Mouse (Mus musculus) midbrain, postnatal 0 days (tissue): Measurements from ENCODE around the gene Saxo1. TPM values are rescaled to one million over a fixed set of nuclear protein-coding genes. Genes with fewer than 3 reads are reported as not detected.

Experiments used
- ATAC-seq: fragments of 200-750 bp; cut with Nextera tagmentation; 2 replicates; pipeline ENCODE4 v1.8.0; 2017; ENCODE audit warnings: moderate number of reproducible peaks, mild to moderate bottlenecking, moderate TSS enrichment, moderate library complexity; ENCODE audit not compliant: low FRiP score
- DNase-seq: peaks from one replicate; pipeline ENCODE4 v3.0.0-alpha.2; 2015; ENCODE audit warnings: low spot score
- H3K27ac ChIP-seq: fragments of 300-500 bp; sonication (generic); 2 replicates; pipeline ENCODE4 v1.5.1; 2014; ENCODE audit warnings: low read depth, mild to moderate bottlenecking, low read length, mixed read lengths
- H3K27me3 ChIP-seq: fragments of 300-500 bp; sonication (generic); 2 replicates; pipeline ENCODE4 v1.6.1; 2014; ENCODE audit warnings: low read length, control low read depth, mixed read lengths; ENCODE audit not compliant: insufficient read depth
- H3K36me3 ChIP-seq: fragments of 300-500 bp; sonication (generic); 2 replicates; pipeline ENCODE4 v1.6.1; 2014; ENCODE audit warnings: low read length, control low read depth, mixed read lengths; ENCODE audit not compliant: insufficient read depth
- H3K4me1 ChIP-seq: fragments of 300-500 bp; sonication (generic); 2 replicates; pipeline ENCODE4 v1.6.1; 2014; ENCODE audit warnings: mild to moderate bottlenecking, control low read depth, antibody characterized with exemption, low read length, mixed read lengths; ENCODE audit not compliant: insufficient read depth
- H3K4me2 ChIP-seq: fragments of 300-500 bp; sonication (generic); 2 replicates; pipeline ENCODE4 v1.6.1; 2014; ENCODE audit warnings: low read depth, mild to moderate bottlenecking, low read length, mixed read lengths; ENCODE audit not compliant: poor library complexity, severe bottlenecking
- H3K4me3 ChIP-seq: fragments of 300-500 bp; sonication (generic); 2 replicates; pipeline ENCODE4 v1.5.1; 2014; ENCODE audit warnings: low read depth, mild to moderate bottlenecking, low read length, moderate library complexity
- H3K9ac ChIP-seq: fragments of 300-500 bp; sonication (generic); replicated peaks from 2 replicates; pipeline ENCODE4 v1.6.1; 2014; ENCODE audit warnings: mild to moderate bottlenecking, low read length, moderate library complexity, mixed read lengths; ENCODE audit not compliant: poor library complexity, severe bottlenecking
- H3K9me3 ChIP-seq: fragments of 300-500 bp; sonication (generic); 2 replicates; pipeline ENCODE4 v1.6.1; 2016; ENCODE audit warnings: low read length, control low read depth
- CTCF ChIP-seq: IDR thresholded peaks from 2 replicates; pipeline ENCODE4 v1.5.1; 2016; ENCODE audit warnings: antibody characterized with exemption, mild to moderate bottlenecking
- WGBS: fragments of 180-500 bp; shearing (Covaris S2); extraction: QIAGEN DNeasy Blood & Tissue Kit; methylation state at CpG from one replicate; pipeline ENCODE4 v1.1.7; 2014; 5-methylcytosine and 5-hydroxymethylcytosine counted together
- polyA plus RNA-seq: library from polyadenylated mRNA; unstranded; fragments of >200 nt; fragmentation: Nextera tagmentation; extraction: Ambion mirVana; gene quantifications from 2 replicates; pipeline ENCODE4 v1.2.1, GENCODE M21; 2015
- total RNA-seq: library from RNA; depleted of rRNA; stranded (reverse); fragments of >200 nt; gene quantifications from 2 replicates; pipeline ENCODE4 v1.2.3, GENCODE M21; 2014

Saxo1 gene
- total and polyA plus RNA-seq, 2 experiments from 2014 or later = not detected

- Histone ChIP-seq H3K4me2 (no peak overlapping the region), H3K4me1 (no peaks in the 10 kb centered on the region), H3K27me3 (no peaks in the 10 kb centered on the region), H3K9ac (no peak overlapping the region), H3K4me3 (no peak overlapping the region), H3K27ac (no peak overlapping the region), H3K36me3 (no peaks in the 10 kb centered on the region), H3K9me3 (no peaks in the 10 kb centered on the region)
- DNase-seq (no peak), ATAC-seq (no peak)
- TF ChIP-seq CTCF = no peak
- 75% methylated on average over 5 of the region's 5 CpGs for WGBS
These were observed 130.8 kb downstream of the Saxo1 start for GRCm38 (mm10) chr4:86427312-86427711.

- H3K27me3 ChIP-seq = no peaks in the 10 kb centered on the region
- TF ChIP-seq CTCF = no peak
- H3K9me3 ChIP-seq = no peaks in the 10 kb centered on the region
- H3K36me3 ChIP-seq = no peaks in the 10 kb centered on the region
- no peak overlapping the region for H3K4me3 ChIP-seq
- no peaks in the 10 kb centered on the region for H3K4me1 ChIP-seq
- no peak overlapping the region for H3K4me2 ChIP-seq
- no peak overlapping the region for H3K27ac ChIP-seq
- H3K9ac ChIP-seq = no peak overlapping the region
- DNase-seq (no peak), ATAC-seq (no peak)
- WGBS = 71% methylated on average over 11 of the region's 11 CpGs
These were observed 131.6 kb downstream of the Saxo1 start for GRCm38 (mm10) chr4:86426549-86426948.

DNA sequence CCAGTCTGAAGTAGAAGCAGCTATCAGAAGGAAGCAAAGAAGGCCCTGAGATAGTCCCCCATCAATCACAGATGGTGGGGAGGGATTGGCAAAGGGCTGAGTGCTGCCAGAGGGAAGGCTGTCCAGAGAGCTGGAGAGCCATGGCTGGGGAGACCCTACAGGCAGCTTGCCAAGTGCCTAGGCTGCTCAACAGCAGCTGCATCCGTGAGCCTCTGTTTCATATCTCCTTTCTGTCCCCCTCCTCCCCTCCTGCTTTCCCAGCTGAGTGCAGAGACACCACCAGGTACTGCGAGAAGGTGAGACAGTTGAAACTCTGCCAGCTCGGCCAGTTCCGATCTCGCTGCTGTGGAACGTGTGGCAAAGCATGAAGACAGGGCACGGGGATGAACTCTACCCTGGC is 132.5 kb downstream of the Saxo1 start:
- H3K9ac ChIP-seq = no peak overlapping the region
- TF ChIP-seq CTCF = no peak
- no peaks in the 10 kb centered on the region for H3K9me3 ChIP-seq
- H3K4me3 ChIP-seq = no peak overlapping the region
- no peaks in the 10 kb centered on the region for H3K4me1 ChIP-seq
- no peaks in the 10 kb centered on the region for H3K36me3 ChIP-seq
- no peak overlapping the region for H3K27ac ChIP-seq
- H3K4me2 ChIP-seq = no peak overlapping the region
- H3K27me3 ChIP-seq = no peaks in the 10 kb centered on the region
- peak; percentile 47 for DNase-seq
- no peak for ATAC-seq
- WGBS = 84% methylated on average over 7 of the region's 7 CpGs

DNA sequence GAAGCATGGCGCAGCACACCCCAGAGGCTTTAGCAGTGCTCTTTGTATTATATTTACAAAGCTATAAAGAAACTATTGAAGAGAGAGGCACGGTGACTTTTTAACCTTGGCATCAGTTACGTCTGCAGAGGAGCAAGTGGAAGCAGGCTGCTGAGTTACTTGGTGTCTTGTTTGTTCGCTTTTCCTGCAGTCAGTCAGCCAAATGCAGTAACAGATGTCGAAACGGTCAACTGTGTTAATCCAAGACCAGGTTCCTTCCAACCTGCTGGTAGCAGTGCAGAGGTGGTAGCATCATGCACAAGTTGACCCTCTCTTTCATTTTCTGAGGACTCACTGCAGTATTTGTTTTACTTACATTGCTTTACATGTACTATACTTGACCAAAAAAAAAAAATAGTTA is 135.5 kb downstream of the Saxo1 start:
- no peak overlapping the region for H3K4me2 ChIP-seq
- H3K36me3 ChIP-seq = no peaks in the 10 kb centered on the region
- H3K4me1 ChIP-seq = no peaks in the 10 kb centered on the region
- no peak overlapping the region for H3K9ac ChIP-seq
- 78% methylated on average over 6 of the region's 6 CpGs for WGBS
- H3K27ac ChIP-seq = no peak overlapping the region
- H3K27me3 ChIP-seq = no peaks in the 10 kb centered on the region
- DNase-seq (no peak), ATAC-seq (no peak)
- no peak overlapping the region for H3K4me3 ChIP-seq
- no peak for TF ChIP-seq CTCF
- H3K9me3 ChIP-seq = no peaks in the 10 kb centered on the region

- no peak overlapping the region for H3K27ac ChIP-seq
- ATAC-seq = no peak
- 59% methylated on average over 15 of the region's 15 CpGs for WGBS
These were observed 141.6 kb downstream of the Saxo1 start for GRCm38 (mm10) chr4:86416401-86417025.

GRCm38 (mm10) chr4:86413388-86413787 is 144.7 kb downstream of the Saxo1 start:
- H3K4me1 ChIP-seq = no peaks in the 10 kb centered on the region
- TF ChIP-seq CTCF = no peak
- no peaks in the 10 kb centered on the region for H3K36me3 ChIP-seq
- no peaks in the 10 kb centered on the region for H3K9me3 ChIP-seq
- DNase-seq (no peak), ATAC-seq (no peak)
- no peak overlapping the region for H3K4me2 ChIP-seq
- no peak overlapping the region for H3K4me3 ChIP-seq
- WGBS = 49% methylated on average over 3 of the region's 3 CpGs
- H3K27ac ChIP-seq = no peak overlapping the region
- H3K27me3 ChIP-seq = no peaks in the 10 kb centered on the region
- no peak overlapping the region for H3K9ac ChIP-seq

More at GRCm38 (mm10) chr4:86416401-86417025, 141.6 kb downstream of the Saxo1 start:
- DNase-seq = peak; percentile 40
- no peaks in the 10 kb centered on the region for H3K9me3 ChIP-seq
- no peaks in the 10 kb centered on the region for H3K36me3 ChIP-seq
- H3K27me3 ChIP-seq = no peaks in the 10 kb centered on the region
- no peak overlapping the region for H3K9ac ChIP-seq
- H3K4me3 ChIP-seq = no peak overlapping the region
- H3K4me1 ChIP-seq = no peaks in the 10 kb centered on the region
- TF ChIP-seq CTCF = no peak
- H3K4me2 ChIP-seq = no peak overlapping the region
